27 mouse cellular contexts compared by ENCODE assay signal in genomic region chr5:13384714-13385113, GRCm38 (mm10).
DNase-seq lines count a peak whose midpoint lies in the region; TF ChIP-seq lines count a peak whose summit lies in the region.
"Had no signal": no experiment of that assay in that cellular context is flagged by ENCODE, and none has a peak within 500 bp of the region (broad histone marks: within the 10 kb centered on the region; RNA-seq: fewer than 3 reads in every experiment).

No protein-coding gene starts in this region.

- intact Hi-C loops in left cerebral cortex, postnatal 10 days (cut with DNase I), result no loop called here
- intact Hi-C loops in left cerebral cortex, adult 2 months (cut with DNase I), result loop anchor here (5.0 to 10.0 kb wide), 3 partner anchors 113 to 670 kb away; no protein-coding TSS in a partner anchor

- H3K4me3 ChIP-seq in left cerebral cortex, adult 2 months, result no peak overlapping the region
- H3K4me3 ChIP-seq: embryonic facial prominence, embryonic 13.5 days; forebrain, embryonic 13.5 days; hindbrain, embryonic 15.5 days; limb, embryonic 10.5 days; liver, embryonic 15.5 days; lung, embryonic 15.5 days; megakaryocyte, embryonic 14.5 days had no signal

- H3K27ac ChIP-seq in left cerebral cortex, adult 2 months, result peak overlapping the region; percentile 71
- H3K27ac ChIP-seq: embryonic facial prominence, embryonic 13.5 days; forebrain, embryonic 13.5 days; hindbrain, embryonic 15.5 days; limb, embryonic 10.5 days; liver, embryonic 15.5 days; lung, embryonic 15.5 days had no signal

- peak; percentile 35 for DNase-seq in left cerebral cortex, adult 11 months (ENCODE audit: low spot score)
- no peak for DNase-seq in left cerebral cortex, postnatal 10 days (ENCODE audit: extremely low spot score in 1 of 2, low spot score in 2 of 2)
- DNase-seq in right cerebral cortex, adult 2 months (ENCODE audit: low spot score in 2 of 2), result peak; percentile 44 to 56
- no peak for DNase-seq in right cerebral cortex, postnatal 10 days (ENCODE audit: low spot score in 2 of 2)
- peak in 1 of 2 experiments; percentile 31 for DNase-seq in left cerebral cortex, adult 2 months (ENCODE audit: extremely low spot score in 1 of 2, low spot score in 2 of 2)
- no peak for DNase-seq in cerebellum, adult 18-20 months
- DNase-seq in cerebellum, adult 11-12 months, result no peak
- DNase-seq: adrenal gland, postnatal 25 days; B cell, adult 2 months; cerebellum, adult 11 months; cerebellum, postnatal 14 days; embryo, embryonic 11 days; gastrocnemius, postnatal 14 days; heart, adult 11 months; kidney, adult 2 months; kidney, postnatal 10 days; liver; lung, postnatal 36 days; midbrain, embryonic 14.5 days; thymus, postnatal 14 days had no signal

- TF ChIP-seq CTCF in left cerebral cortex, adult 2 months (IDR thresholded peaks at IDR 0.05), result no peak

Comparison
In these comparisons a context has a peak if more than half of its experiments do, and no peak if none do; other contexts are left out.
1. DNase-seq: peak in left cerebral cortex, adult 11 months (single experiment) and right cerebral cortex, adult 2 months (2 of 2); none in left cerebral cortex, postnatal 10 days (0 of 2), right cerebral cortex, postnatal 10 days (0 of 2), cerebellum, adult 18-20 months (0 of 2) and cerebellum, adult 11-12 months (single experiment).